Mouse (Mus musculus) kidney, embryonic 14.5 days (tissue): ENCODE data around the gene Ttll11. TPM values are rescaled to one million over a fixed set of nuclear protein-coding genes. Genes with fewer than 3 reads are reported as not detected.

Experiments used
- ATAC-seq: fragments of 200-750 bp; cut with Nextera tagmentation; 2 replicates; pipeline ENCODE4 v1.8.0; 2017; ENCODE audit warnings: moderate number of reproducible peaks, mild to moderate bottlenecking, moderate TSS enrichment, moderate library complexity; ENCODE audit not compliant: low FRiP score, low TSS enrichment
- H3K27ac ChIP-seq: fragments of 300-500 bp; sonication (generic); 2 replicates; pipeline ENCODE4 v1.5.1; 2014; ENCODE audit warnings: low read depth, mild to moderate bottlenecking, low read length, moderate library complexity, mixed read lengths
- H3K27me3 ChIP-seq: fragments of 300-500 bp; sonication (generic); 2 replicates; pipeline ENCODE4 v1.6.1; 2014; ENCODE audit warnings: mild to moderate bottlenecking, low read length; ENCODE audit not compliant: control insufficient read depth, insufficient read depth
- H3K36me3 ChIP-seq: fragments of 300-500 bp; sonication (generic); 2 replicates; pipeline ENCODE4 v1.6.1; 2014; ENCODE audit warnings: low read length, mixed read lengths; ENCODE audit not compliant: control insufficient read depth, insufficient read depth
- H3K4me1 ChIP-seq: fragments of 300-500 bp; sonication (generic); 2 replicates; pipeline ENCODE4 v1.6.1; 2014; ENCODE audit warnings: low read length, mixed read lengths; ENCODE audit not compliant: control insufficient read depth, insufficient read depth
- H3K4me2 ChIP-seq: fragments of 300-500 bp; sonication (generic); replicated peaks from 2 replicates; pipeline ENCODE4 v1.6.1; 2014; ENCODE audit warnings: low read depth, mild to moderate bottlenecking, low read length
- H3K4me3 ChIP-seq: fragments of 300-500 bp; sonication (generic); 2 replicates; pipeline ENCODE4 v1.5.1; 2014; ENCODE audit warnings: mild to moderate bottlenecking, low read length
- H3K9ac ChIP-seq: fragments of 300-500 bp; sonication (generic); 2 replicates; pipeline ENCODE4 v1.6.1; 2014; ENCODE audit warnings: low read depth, mild to moderate bottlenecking, low read length, moderate library complexity
- H3K9me3 ChIP-seq: fragments of 300-500 bp; sonication (generic); 2 replicates; pipeline ENCODE4 v1.6.1; 2016; ENCODE audit warnings: low read length; ENCODE audit not compliant: control insufficient read depth
- WGBS: fragments of 180-500 bp; shearing (Covaris S2); extraction: QIAGEN DNeasy Blood & Tissue Kit; methylation state at CpG from one replicate; pipeline ENCODE4 v1.1.7; 2014; 5-methylcytosine and 5-hydroxymethylcytosine counted together
- polyA plus RNA-seq: library from polyadenylated mRNA; unstranded; fragments of >200 nt; fragmentation: Nextera tagmentation; extraction: Ambion mirVana; gene quantifications from 2 replicates; pipeline ENCODE4 v1.2.1, GENCODE M21; 2014

Gene Ttll11
- polyA plus RNA-seq, 1 experiment from 2014 or later = 0.58 TPM

GRCm38 (mm10) chr2:35955211-35955610 lies 24.5 kb downstream of the Ttll11 start:
- Histone ChIP-seq H3K9ac (no peak overlapping the region), H3K27ac (no peak overlapping the region), H3K9me3 (no peaks in the 10 kb centered on the region), H3K27me3 (no peaks in the 10 kb centered on the region), H3K4me2 (no peak overlapping the region), H3K36me3 (no peaks in the 10 kb centered on the region), H3K4me3 (no peak overlapping the region), H3K4me1 (no peaks in the 10 kb centered on the region)
- WGBS = 49% methylated on average over 5 of the region's 5 CpGs
- no peak for ATAC-seq

GRCm38 (mm10) chr2:35952187-35952958 lies 27.3 kb downstream of the Ttll11 start:
- Histone ChIP-seq H3K4me2 (no peak overlapping the region), H3K4me3 (no peak overlapping the region), H3K9me3 (0 out of 2 replicates have a peak, but pooled peaks cover 2% of the 10 kb centered on the region), H3K9ac (no peak overlapping the region), H3K4me1 (no peaks in the 10 kb centered on the region), H3K27ac (no peak overlapping the region), H3K27me3 (no peaks in the 10 kb centered on the region), H3K36me3 (no peaks in the 10 kb centered on the region)
- ATAC-seq = no peak
- 53% methylated on average over 16 of the region's 16 CpGs for WGBS

- no peak for ATAC-seq
- Histone ChIP-seq H3K4me3 (no peak overlapping the region), H3K27me3 (no peaks in the 10 kb centered on the region), H3K36me3 (no peaks in the 10 kb centered on the region), H3K9me3 (0 out of 2 replicates have a peak, but pooled peaks cover 2% of the 10 kb centered on the region), H3K27ac (no peak overlapping the region), H3K4me2 (no peak overlapping the region), H3K9ac (no peak overlapping the region), H3K4me1 (no peaks in the 10 kb centered on the region)
- 89% methylated on average over 4 of the region's 4 CpGs for WGBS
Measured at GRCm38 (mm10) chr2:35944896-35945295, 34.8 kb downstream of the Ttll11 start.

- Histone ChIP-seq H3K9ac (no peak overlapping the region), H3K27ac (no peak overlapping the region), H3K9me3 (no peaks in the 10 kb centered on the region), H3K27me3 (no peaks in the 10 kb centered on the region), H3K36me3 (no peaks in the 10 kb centered on the region), H3K4me1 (no peaks in the 10 kb centered on the region), H3K4me2 (no peak overlapping the region), H3K4me3 (no peak overlapping the region)
- no peak for ATAC-seq
- WGBS = 71% methylated on average over 9 of the region's 9 CpGs
Measured at GRCm38 (mm10) chr2:35942960-35943359, 36.8 kb downstream of the Ttll11 start.

GRCm38 (mm10) chr2:35935045-35935444 lies 44.7 kb downstream of the Ttll11 start:
- no peak overlapping the region for H3K4me3 ChIP-seq
- H3K4me1 ChIP-seq = no peaks in the 10 kb centered on the region
- no peak for ATAC-seq
- H3K27ac ChIP-seq = no peak overlapping the region
- no peak overlapping the region for H3K4me2 ChIP-seq
- H3K36me3 ChIP-seq = no peaks in the 10 kb centered on the region
- no peaks in the 10 kb centered on the region for H3K9me3 ChIP-seq
- H3K27me3 ChIP-seq = no peaks in the 10 kb centered on the region
- H3K9ac ChIP-seq = no peak overlapping the region
- WGBS = 73% methylated on average over 5 of the region's 5 CpGs

- H3K4me2 ChIP-seq = no peak overlapping the region
- H3K27ac ChIP-seq = no peak overlapping the region
- no peaks in the 10 kb centered on the region for H3K36me3 ChIP-seq
Measured at GRCm38 (mm10) chr2:35933116-35933515, 46.6 kb downstream of the Ttll11 start.

GRCm38 (mm10) chr2:35931619-35932018 lies 48.1 kb downstream of the Ttll11 start:
- H3K9me3 ChIP-seq = no peaks in the 10 kb centered on the region
- no peak overlapping the region for H3K27ac ChIP-seq
- no peak overlapping the region for H3K9ac ChIP-seq
- H3K36me3 ChIP-seq = no peaks in the 10 kb centered on the region
- 74% methylated on average over 3 of the region's 3 CpGs for WGBS
- no peak for ATAC-seq
- no peaks in the 10 kb centered on the region for H3K4me1 ChIP-seq
- no peaks in the 10 kb centered on the region for H3K27me3 ChIP-seq
- H3K4me3 ChIP-seq = no peak overlapping the region
- H3K4me2 ChIP-seq = no peak overlapping the region

More at GRCm38 (mm10) chr2:35933116-35933515, 46.6 kb downstream of the Ttll11 start:
- H3K4me3 ChIP-seq = no peak overlapping the region
- ATAC-seq = no peak
- H3K4me1 ChIP-seq = no peaks in the 10 kb centered on the region
- H3K27me3 ChIP-seq = no peaks in the 10 kb centered on the region
- H3K9me3 ChIP-seq = no peaks in the 10 kb centered on the region
- no peak overlapping the region for H3K9ac ChIP-seq
- WGBS = 92% methylated on average over 13 of the region's 13 CpGs

GRCm38 (mm10) chr2:35930498-35931149 lies 49.1 kb downstream of the Ttll11 start:
- 34% methylated on average over 11 of the region's 11 CpGs for WGBS
- Histone ChIP-seq H3K9ac (no peak overlapping the region), H3K4me3 (no peak overlapping the region), H3K4me1 (no peaks in the 10 kb centered on the region), H3K27ac (no peak overlapping the region), H3K27me3 (no peaks in the 10 kb centered on the region), H3K9me3 (no peaks in the 10 kb centered on the region), H3K36me3 (no peaks in the 10 kb centered on the region), H3K4me2 (no peak overlapping the region)
- no peak for ATAC-seq

- no peaks in the 10 kb centered on the region for H3K36me3 ChIP-seq
- H3K27me3 ChIP-seq = no peaks in the 10 kb centered on the region
- H3K4me3 ChIP-seq = no peak overlapping the region
- no peak overlapping the region for H3K27ac ChIP-seq
- no peak overlapping the region for H3K9ac ChIP-seq
- no peak overlapping the region for H3K4me2 ChIP-seq
- ATAC-seq = 0 out of 2 replicates have a peak, but pooled peaks have one; percentile 43
- no peaks in the 10 kb centered on the region for H3K4me1 ChIP-seq
- 64% methylated on average over 6 of the region's 6 CpGs for WGBS
- no peaks in the 10 kb centered on the region for H3K9me3 ChIP-seq
Measured at GRCm38 (mm10) chr2:35928133-35928532, 51.6 kb downstream of the Ttll11 start.
